Mouse (Mus musculus) forelimb bud, embryonic 11.5 days (tissue): ENCODE measurements at regions not wholly inside any gene's neighbourhood (a gene's known extent, or its start where the extent isn't known, plus 50 kb on each side); places are given as distances from the start of the nearest gene placed in this dataset.
"Not testable (repeated sequence)": the region's sequence is repeated elsewhere in the genome, so short reads cannot be mapped to it uniquely, and the experiment has no call there.

ENCODE experiments used
- DNase-seq: peaks from one replicate; pipeline ENCODE4 v3.0.0-alpha.2; 2012; ENCODE audit warnings: low read depth, low spot score

DNA sequence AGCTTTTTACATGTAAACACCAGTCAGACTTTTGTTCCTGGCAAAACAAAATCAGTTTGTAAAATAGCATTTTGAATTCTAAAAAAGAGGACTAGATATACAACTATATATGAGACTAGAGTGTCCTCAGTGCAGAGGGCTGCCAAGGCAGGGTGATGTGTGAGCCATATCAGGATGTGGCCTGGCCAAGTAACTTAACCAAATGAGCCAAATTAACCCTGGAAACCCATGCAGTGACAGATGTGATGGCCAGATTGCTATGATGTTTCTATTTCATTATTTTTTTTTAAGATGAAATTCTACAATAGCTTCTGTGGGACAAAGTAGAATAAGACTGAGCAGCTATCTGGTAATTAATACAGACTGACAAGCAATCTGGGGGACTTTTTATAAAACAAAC lies 181.8 kb downstream of the Nova1 start:
- no peak for DNase-seq

DNA sequence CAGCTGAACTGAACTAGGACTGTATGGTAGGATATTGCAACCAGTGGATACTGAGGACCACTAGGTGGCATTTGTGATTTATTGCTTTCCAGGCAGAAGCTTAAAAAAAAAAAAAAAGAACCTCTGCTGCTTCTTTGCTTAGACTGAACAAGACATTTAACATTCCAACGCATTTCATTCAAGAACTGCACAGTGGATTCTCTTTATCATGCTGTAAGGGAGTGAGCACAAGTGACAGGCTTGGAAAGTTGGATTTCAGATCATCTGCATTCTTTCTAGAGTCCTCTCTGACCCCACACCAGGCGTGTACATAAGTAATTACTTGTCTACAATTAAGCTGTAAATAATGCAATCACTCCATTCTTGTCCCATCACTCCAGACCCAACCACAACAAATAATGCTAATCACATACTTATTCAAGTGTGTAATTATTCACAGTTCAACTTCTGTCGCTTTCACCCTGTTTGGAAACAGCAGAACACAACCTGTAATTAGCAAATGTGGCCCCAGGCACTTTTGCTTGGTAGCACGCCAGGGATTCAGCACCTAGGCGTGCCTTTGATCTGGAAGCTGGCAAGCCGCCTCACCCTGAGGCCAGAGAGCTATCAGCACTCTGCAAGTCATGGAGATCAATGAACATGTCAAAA lies 183.5 kb downstream of the Nova1 start:
- peak; percentile 75 for DNase-seq

DNA sequence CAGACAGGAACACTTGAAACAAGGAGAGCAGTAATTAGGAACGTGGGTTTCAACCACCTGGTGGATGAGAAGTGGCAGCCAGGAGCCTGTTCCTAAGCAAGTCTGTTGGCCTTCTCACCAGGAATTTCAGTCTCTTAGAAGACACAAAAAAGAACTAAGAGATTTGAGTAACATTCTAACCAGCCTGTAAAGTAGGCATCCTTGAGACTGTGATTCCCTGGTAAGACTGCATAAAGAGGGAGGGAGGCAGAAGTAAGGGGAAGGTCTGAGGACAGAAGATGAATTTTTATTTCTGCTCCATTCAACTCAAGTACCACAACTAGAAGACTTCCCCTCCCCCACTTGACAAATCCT lies 184.0 kb downstream of the Nova1 start:
- DNase-seq = peak; percentile 5

DNA sequence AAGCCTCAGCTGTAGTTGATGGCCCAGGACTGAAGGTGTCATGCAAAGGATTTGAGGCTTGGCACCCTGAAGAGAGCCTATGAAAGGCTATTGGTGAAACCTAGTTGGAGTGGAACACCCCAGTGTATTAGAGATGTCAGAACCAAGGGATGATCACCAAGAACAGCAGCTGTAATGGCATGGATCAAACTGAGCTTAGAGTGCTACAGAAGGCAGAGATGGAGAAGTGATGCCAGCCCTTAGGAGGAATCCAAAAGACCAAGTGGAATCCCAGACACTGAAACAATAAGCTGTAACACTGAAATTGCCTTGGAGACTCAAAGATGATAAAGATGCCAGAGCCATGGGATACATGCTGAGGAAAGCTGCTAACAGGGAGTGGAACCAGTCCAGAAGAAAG lies 186.3 kb downstream of the Nova1 start:
- not testable (repeated sequence) for DNase-seq

DNA sequence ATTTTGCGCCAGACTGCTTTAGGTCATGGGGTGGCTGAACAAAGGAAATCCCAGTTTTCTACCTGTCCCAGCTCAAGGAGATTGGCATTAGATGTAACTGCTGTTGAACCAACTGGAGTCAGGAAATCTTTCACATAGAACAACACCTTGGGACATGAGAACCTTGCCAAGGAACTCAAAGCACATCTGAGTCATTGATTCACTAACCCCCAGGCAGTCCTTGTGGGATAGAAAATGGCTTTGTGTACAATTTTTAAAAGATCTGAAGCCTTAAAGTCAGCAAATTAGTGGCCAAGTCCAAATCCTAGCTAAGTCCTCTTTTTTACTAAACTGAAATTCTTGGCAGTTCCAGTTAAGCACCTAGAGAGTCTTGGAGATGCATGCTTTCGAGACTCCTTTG lies 191.4 kb downstream of the Nova1 start:
- DNase-seq = no peak

DNA sequence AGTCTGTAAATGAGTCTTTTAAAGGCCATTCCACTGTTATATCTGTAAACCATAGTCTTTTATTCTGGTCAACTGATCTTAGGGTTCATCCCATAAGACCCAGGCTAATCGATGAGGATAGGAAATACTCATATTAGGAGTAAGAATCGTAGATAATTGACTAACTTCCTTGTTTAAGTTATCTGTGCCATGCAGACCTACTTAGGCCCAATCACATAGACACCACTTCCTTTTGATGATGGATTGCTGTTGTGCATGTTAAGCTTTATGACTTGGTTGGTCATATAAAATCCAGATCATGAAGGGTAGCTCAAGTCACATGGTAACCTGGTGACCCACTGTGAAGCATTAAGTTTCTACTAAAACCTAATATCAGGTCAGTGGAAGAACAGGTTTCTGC lies 207.3 kb downstream of the Nova1 start:
- no peak for DNase-seq

DNA sequence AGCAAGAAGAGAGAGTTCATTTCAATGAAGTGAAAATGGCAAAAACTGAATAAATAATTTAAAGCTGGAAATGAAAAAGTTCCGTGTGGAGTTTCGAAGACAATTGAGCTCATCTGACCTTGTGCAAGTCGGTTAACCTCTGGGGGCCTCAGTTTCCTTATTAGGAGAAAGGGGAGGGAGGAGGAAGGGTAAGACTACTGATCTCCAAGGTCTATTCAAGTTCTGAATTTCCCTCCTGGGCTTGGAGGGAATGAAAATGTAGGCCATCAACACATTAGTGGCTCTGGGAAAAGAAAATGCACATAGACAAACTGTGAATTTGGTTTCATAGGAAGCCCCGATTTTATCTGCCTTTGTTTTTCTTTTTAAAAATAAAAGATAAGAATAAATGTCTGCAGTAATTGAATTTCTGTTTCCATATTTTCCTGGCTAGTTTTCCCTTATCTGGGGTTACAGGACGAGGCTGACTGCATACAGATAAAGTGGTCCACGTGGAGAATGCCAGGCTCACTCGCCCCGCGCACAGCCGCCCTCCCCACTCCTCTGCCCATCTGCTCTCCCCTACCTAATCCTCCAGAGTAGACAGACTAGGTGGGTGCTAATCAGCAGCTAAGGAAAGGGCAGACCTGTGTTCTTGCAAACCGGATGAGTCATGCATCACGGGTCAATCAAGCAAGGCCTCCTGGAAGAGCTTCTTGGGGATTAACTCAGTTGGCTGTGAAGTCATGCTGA lies 209.0 kb downstream of the Nova1 start:
- no peak for DNase-seq

DNA sequence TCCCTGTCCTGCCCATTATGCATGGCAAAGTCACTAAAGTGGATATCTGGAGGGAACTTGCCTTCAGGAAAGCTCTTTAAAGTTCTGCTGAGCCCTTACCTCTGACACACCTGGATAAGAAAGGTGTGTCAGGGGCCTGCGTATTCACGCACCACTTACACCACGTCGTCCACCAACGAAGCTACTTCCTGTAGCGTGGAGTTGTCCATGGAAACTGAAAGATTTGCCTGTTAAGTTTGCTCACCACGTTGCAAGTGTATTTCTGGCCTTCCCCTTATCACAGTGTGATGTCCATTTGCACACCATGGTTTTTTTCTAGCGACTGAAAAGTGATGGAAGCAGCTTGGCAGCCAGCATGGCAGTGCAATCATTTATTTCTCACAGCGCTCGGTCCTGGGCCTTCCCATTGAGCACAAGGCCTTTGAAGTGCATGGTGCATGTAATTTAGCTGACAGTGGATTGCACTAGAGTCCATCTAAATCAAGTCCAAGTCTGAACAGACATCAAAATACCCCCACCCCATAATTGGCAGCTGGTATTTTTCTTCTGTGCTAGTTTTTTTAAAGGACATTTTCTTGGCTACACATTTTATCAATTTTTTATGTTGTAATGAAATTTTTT lies 210.3 kb downstream of the Nova1 start:
- no peak for DNase-seq

DNA sequence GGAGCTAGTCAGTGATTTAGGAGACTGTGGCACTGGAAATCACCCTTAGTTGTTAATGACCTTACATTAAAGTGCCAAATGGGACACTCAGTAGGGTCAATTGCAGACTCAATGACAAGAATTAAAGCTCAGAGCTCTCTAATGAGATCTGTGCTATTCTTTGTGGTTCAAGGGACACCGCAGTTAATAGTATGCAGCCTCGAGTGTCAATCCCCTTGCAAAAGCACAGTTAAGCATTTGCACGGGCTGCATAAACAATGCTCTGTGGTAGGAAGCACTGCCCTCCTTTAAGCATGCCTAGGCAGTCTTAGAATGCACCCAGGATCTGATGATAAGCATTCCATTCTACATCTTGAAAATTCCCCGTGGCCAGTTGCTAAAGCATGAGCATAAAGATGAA lies 221.5 kb downstream of the Nova1 start:
- DNase-seq = no peak

DNA sequence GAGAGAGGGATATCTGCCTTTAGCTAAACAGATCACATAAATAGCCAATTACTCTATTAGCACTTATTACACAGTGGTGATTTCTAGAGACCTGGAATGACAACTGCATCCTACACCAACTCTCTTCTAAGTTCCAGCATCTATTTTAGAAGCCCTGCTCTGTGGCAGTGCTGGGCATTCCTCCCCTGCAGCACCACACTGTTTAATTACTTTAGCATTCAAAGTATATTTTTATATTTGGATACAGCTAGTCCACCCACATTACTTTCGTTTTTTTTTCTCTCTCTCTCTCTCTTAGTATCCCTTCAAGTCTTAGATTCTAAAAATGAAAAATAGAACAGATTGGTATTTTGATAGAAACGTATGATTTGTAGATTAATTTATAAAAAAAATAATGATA lies 250.1 kb downstream of the Nova1 start:
- no peak for DNase-seq

DNA sequence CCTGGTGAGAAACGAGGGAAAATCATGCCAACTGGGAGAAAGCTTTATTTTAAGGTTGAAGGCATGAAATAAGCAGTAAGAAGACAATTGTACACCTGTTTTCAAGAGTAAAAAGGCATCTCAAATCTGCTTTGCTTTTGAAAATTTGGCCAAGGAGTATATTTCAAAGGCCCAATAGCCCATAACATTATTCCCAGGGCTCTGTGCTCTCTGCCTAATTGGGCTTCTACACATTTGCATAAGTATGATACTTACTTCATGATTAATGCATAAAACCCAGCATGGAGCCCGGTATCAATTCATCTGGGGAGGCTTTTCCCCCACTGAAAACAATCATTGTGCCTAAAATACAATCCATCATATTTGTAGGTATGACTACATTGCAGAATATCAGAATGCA lies 252.4 kb downstream of the Nova1 start:
- DNase-seq = no peak

DNA sequence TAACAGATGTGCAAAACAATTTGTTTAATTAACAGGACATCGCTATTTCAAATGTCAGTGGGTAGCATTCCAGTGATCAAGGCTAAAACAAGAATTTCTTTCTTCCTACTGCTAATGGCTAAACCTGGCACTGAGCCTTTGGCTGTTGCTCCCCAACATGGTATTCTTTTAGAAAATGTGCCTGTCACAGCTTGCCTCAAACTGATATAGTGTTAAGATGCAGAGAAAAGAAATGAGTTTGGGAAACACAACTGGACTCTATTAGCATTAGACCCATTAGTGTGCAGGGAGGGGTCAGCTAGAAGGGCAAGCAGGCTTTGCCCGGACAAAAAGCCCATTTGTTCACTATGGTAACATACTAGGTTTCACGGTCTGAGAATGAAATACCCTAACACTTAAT lies 297.8 kb downstream of the Nova1 start:
- DNase-seq = peak; percentile 45

DNA sequence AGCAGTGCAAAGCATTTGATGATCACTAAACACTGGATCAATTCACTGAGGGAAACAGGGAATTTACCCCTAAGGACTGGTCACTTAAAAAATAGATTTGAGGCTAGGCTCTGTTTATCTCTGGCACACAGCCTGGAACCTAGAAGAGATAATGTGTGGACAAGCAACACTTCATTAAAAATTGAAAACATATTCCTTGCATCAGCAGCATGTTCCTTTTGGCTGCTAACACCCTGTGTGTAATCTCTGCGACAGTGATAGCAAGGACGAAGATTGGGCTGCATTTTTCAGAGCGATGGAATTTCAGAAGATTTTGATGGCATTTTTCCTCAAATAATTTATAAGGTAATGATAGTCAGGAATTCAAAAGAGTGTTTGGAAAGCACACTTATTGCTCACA lies 310.9 kb downstream of the Nova1 start:
- no peak for DNase-seq

DNA sequence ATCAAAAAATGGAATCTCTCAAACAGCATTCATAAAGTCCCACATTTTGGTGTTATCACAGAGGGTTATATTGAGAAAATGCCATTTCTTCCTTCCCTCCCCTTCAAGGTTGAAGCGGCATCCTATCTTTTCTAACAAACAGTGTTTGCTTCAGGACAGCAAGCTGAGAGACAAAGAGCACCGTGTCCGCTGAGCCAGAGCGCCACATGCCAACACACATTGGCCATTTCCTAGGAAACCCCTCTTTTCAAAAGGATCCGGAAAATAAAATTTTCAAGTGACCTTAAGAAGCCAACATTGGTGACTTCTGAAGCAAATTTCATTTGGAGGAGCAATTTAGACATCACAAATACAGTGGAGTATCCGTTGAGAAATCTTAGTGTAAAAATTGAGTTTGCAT lies 326.3 kb downstream of the Nova1 start:
- no peak for DNase-seq

DNA sequence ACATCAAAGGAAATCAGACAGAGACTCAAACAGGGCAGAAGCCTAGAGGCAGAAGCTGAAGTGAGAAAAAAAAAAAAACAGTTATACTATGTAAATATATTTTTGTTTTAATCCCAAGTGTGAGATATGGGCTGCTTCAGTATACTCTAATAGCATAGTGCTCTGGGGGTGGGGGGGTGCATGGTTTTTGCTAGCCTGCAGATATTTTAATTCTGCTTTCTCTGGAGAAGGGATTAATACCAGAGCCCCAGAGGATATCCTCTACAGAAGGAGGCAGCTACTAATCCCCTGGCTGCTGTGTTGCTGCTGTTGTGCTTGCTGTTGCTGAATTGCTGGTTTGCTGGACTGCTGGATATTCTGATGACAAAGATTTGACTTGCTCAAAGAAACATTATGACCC lies 367.8 kb downstream of the Nova1 start:
- no peak for DNase-seq

DNA sequence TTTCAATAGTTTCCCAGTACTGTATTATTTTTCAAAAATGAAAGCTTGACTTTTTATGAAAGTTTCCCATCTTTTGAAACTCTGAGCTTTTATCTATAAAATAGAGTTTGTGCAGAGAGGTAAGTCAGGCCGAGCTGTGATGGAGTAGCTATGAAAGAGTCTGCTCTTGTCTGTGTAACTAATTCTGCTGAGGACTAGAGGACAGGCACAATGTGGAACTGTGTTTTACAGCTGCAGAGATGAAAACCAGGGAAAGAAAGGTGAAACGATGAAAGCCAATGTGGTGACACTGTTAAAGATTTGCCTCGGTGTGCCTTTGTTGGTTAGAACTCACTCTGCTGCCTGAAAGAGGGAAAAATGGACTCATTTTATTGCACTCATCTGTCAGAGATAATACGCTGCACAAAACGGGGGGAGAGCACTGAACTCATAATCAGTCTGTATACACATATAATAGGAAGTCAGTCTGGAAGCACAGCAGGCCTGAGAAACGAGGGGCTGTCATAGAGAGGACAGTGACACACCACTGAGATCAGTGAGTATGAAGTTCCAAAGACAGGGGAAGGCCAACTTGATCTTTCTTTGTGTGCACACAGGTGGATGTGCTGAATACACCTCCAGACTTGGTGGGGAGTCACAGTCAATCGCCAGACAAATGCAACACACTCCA lies 373.9 kb downstream of the Nova1 start:
- DNase-seq = no peak

DNA sequence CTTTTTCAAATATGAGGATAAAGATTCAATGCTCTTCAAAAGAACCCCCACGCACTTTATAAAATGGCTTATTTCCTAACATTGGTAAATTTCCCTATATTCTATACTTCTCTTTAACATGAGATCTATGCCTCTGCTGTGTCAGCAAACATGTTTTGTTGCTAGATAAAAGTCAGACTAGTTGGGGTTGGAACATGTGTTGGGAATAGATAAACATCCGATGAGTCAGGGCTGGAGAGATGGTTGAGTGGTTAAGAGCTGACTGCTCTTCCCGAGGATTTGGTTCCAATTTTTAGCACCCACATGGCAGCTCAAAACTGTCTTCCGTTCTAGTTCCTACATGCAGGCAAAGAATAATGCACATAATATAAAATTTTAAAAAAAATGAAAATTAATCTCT lies 399.1 kb downstream of the Nova1 start:
- DNase-seq = no peak

DNA sequence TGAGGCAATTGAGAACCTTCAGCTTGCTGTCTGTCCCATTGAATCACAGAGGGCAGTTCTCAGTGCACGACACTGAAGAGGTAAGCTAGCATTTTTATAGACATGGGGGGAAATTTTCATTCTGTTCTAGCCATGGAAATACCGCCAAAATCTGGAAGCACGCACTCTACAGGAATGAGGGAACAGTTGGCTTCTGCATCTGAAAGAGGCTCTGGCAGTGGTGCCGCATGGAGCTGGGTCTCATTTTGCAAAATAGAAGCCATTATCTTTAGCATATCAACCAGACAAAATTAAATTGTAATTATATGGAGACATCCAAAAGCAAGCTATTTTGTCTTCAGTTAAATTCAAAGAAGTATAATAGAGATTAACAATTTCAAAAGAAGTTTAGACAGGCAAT lies 399.7 kb downstream of the Nova1 start:
- DNase-seq = no peak

DNA sequence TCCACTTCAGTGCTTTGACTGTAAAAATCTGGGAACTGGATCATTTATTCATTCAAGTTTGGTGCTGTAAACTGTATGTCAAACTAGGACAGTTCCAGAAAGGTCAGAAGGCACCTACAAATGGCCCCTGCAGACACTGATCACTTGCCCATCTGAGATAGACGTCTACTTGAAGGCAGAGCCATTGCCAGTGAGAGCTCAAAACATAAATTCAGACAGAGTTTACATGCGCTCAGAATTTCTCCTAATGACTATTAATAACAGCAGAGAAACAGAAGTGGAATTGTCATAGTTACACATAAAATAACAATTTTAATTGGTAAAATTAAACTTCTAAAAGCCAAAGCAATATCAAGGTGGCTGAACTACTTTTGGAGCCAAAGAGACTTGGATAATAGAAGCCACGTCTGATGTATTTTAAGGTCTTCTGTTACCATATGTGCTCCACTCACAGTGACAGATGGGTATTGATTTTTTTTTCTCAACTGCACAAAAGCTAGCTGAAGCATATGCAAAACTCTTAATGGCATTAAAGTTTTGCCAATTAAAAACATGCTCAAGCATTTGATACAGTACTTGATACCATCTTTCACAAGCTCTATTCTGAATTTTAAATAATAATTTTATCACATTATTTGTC lies 401.8 kb downstream of the Nova1 start:
- no peak for DNase-seq

DNA sequence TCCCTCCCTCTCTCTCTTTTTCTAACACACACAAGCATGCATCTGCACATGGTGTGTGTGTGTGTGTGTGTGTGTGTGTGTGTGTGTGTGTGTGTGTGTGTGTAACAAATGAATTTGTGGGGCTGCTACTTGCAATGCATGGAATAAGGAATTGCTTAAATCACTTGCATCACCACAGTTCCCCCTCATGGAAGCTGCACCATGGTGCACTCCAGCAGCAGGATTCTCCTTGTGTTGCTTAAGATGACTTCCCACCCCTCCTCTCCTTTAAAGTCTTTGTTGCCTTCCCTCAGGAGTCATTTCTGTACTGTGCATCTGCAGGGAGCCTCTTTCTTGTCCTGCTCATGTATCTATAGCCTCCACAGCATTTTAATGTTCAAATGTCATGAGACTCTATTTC lies 402.5 kb downstream of the Nova1 start:
- no peak for DNase-seq

DNA sequence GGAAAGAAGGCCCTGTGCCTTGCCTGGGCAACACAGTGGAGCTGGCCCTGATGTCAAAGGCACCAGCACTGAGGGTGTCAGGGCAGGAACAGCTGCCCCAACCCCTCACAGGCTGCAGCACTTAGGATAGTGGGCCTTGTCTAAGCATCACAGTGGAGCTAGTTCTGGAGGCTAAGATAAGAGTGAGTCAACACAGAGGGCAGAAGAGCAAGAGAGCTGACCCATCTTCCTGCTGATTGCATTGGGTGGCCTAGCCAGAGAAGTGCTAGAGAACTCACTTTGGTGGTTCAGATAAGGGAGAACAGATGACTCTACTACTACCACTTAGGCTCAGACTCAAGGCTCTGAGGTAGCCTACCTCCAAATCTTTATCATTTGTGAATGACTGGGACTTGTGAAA lies 413.1 kb downstream of the Nova1 start:
- no peak for DNase-seq

DNA sequence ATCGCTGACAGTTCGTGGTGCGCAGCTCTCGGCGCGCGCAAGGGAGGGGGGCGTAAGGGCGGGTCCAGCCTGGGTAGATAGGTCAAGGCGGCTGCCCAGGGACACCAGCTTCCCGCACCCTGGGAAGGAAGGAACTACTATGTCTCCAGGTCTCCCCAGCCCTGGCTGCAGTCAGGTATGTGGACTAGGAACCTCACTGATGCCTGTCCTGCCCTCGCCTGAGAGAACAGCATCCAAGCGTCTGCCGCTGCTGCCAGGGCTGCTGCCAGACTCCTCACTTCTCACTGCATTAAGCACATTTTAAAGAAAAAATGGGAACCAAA lies 419.1 kb downstream of the Nova1 start:
- peak; percentile 11 for DNase-seq
